Mouse (Mus musculus): ENCODE results near the gene H2-DMb2. TPM values are rescaled to one million over a fixed set of nuclear protein-coding genes. Genes with fewer than 3 reads are reported as not detected.

Gene H2-DMb2
- total and polyA plus RNA-seq, 3 experiments, result 0.77 to 1.5 TPM; not detected in 1

DNA sequence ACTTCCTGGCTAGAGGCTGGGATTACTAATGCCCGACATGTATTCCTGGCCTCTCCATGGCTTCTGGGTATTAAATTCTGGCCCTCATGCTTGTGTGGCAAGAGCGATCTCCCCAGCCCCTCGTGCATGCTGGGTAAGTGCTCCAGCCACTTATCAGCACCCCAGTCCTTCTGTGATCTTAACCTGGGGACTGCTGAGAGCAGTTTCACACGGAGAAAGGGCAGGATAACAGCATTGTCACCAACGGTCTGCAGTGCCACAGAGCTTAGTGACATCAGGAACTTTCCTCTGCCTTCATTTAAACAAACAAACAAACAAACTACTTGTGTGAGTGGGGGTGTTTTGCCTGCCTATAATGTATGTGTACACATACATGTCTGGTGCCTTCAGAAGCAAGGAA is 2.9 kb upstream of the H2-DMb2 start:
- no peaks in the 10 kb centered on the region for H3K27me3 ChIP-seq (ENCODE audit: control insufficient read depth in 1 of 2, insufficient read depth in 2 of 2, low read length in 2 of 2)
- TF ChIP-seq HCFC1 (IDR thresholded peaks at IDR 0.05; ENCODE audit: low read depth, low read length) (peak; percentile 55), ZKSCAN1 (IDR thresholded peaks at IDR 0.05; ENCODE audit: low read depth, low read length) (no peak), NELFE (IDR thresholded peaks at IDR 0.05; ENCODE audit: low read depth, low read length) (peak; percentile 55), ZMIZ1 (IDR thresholded peaks at IDR 0.05; ENCODE audit: low read depth, low read length) (peak; percentile 53; the same call in 1 of the 2 replicates), MAX (IDR thresholded peaks at IDR 0.05; ENCODE audit: low read length) (peak; percentile 69), BHLHE40 (IDR thresholded peaks at IDR 0.05; ENCODE audit: borderline replicate concordance, low read depth, low read length) (no peak), ELF1 (IDR thresholded peaks at IDR 0.05; ENCODE audit: low read depth, low read length) (0 out of 2 replicates have a peak, but pooled peaks have one; percentile 24), TBP (IDR thresholded peaks at IDR 0.05; ENCODE audit: low read depth, low read length) (0 out of 2 replicates have a peak, but pooled peaks have one; percentile 45), JUND (IDR thresholded peaks at IDR 0.05; ENCODE audit: low read depth, low read length) (no peak), MYC (IDR thresholded peaks at IDR 0.05; ENCODE audit: low read depth, low read length) (peak; percentile 59; the same call in 1 of the 2 replicates), ZC3H11A (IDR thresholded peaks at IDR 0.05; ENCODE audit: low read depth, low read length) (no peak), GATA1 (IDR thresholded peaks at IDR 0.05; ENCODE audit: low read depth, low read length) (peak; percentile 51; the same call in 1 of the 2 replicates), CTCF (IDR thresholded peaks at IDR 0.05 in 2 of 3, conservative IDR thresholded peaks at IDR 0.05 in 1 of 3; ENCODE audit: control insufficient read depth in 1 of 3, insufficient read depth in 1 of 3, low read depth in 2 of 3, low read length in 3 of 3, poor library complexity in 1 of 3, severe bottlenecking in 1 of 3) (no peak), SIN3A (IDR thresholded peaks at IDR 0.05; ENCODE audit: low read length) (peak; percentile 61), EP300 (IDR thresholded peaks at IDR 0.05; ENCODE audit: low read depth in 1 of 2, low read length in 2 of 2) (peak; percentile 63 to 78), TAL1 (IDR thresholded peaks at IDR 0.05; ENCODE audit: low read length) (no peak), ETS1 (IDR thresholded peaks at IDR 0.05; ENCODE audit: low read depth, low read length) (peak; percentile 53; the same call in 1 of the 2 replicates), TCF12 (IDR thresholded peaks at IDR 0.05; ENCODE audit: low read depth, low read length) (peak; percentile 30; the same call in 1 of the 2 replicates), MAZ (IDR thresholded peaks at IDR 0.05; ENCODE audit: low read depth, low read length) (peak; percentile 44; the same call in 1 of the 2 replicates), RAD21 (IDR thresholded peaks at IDR 0.05; ENCODE audit: low read depth, low read length) (no peak), POLR2A (IDR thresholded peaks at IDR 0.05; ENCODE audit: control insufficient read depth in 1 of 2, insufficient read depth in 1 of 2, low read depth in 1 of 2, low read length in 2 of 2, poor library complexity in 1 of 2) (peak in 1 of 2 experiments; percentile 43; a peak in 1 of 4 replicates), POLR2AphosphoS2 (IDR thresholded peaks at IDR 0.05; ENCODE audit: low read length) (0 out of 2 replicates have a peak, but pooled peaks have one; percentile 49), MYB (IDR thresholded peaks at IDR 0.05; ENCODE audit: low read depth, low read length) (peak; percentile 56; the same call in 1 of the 2 replicates), MXI1 (IDR thresholded peaks at IDR 0.05; ENCODE audit: low read depth, low read length) (peak; percentile 57)
- peak overlapping the region; percentile 39; the same call in 1 of the 2 replicates for H3K27ac ChIP-seq (ENCODE audit: control insufficient read depth, low read depth, low read length)
- no peaks in the 10 kb centered on the region for H3K9me3 ChIP-seq (replicated peaks; ENCODE audit: insufficient read depth, low read length)
- no peak overlapping the region for H3K4me3 ChIP-seq (ENCODE audit: control insufficient read depth in 1 of 2, insufficient read depth in 1 of 2, low read depth in 2 of 2, low read length in 2 of 2)
- H3K9ac ChIP-seq (ENCODE audit: control insufficient read depth, low read depth, low read length, poor library complexity, severe bottlenecking), result no peak overlapping the region
- H3K79me2 ChIP-seq (ENCODE audit: control insufficient read depth, insufficient read depth, low read length, poor library complexity), result no peaks in the 10 kb centered on the region
- peak; percentile 68 for DNase-seq (ENCODE audit: low read depth, low spot score)
- peaks cover 0 to 24% of the 10 kb centered on the region in 2 experiments; a peak in 2 of 4 replicates for H3K36me3 ChIP-seq (ENCODE audit: control insufficient read depth in 1 of 2, insufficient read depth in 2 of 2, low read length in 2 of 2)
- H3K4me1 ChIP-seq (ENCODE audit: control insufficient read depth in 1 of 2, insufficient read depth in 2 of 2, low read length in 2 of 2), result peaks cover 19 to 44% of the 10 kb centered on the region in 2 experiments
